Mouse (Mus musculus): ENCODE data around the gene Wipf2. TPM values are rescaled to one million over a fixed set of nuclear protein-coding genes. Genes with fewer than 3 reads are reported as not detected.
"Not testable (repeated sequence)": the region's sequence is repeated elsewhere in the genome, so short reads cannot be mapped to it uniquely, and the experiment has no call there.

Wipf2 gene
- total and polyA plus RNA-seq, 3 experiments = 2.1 to 7.7 (median 4.7) TPM

DNA sequence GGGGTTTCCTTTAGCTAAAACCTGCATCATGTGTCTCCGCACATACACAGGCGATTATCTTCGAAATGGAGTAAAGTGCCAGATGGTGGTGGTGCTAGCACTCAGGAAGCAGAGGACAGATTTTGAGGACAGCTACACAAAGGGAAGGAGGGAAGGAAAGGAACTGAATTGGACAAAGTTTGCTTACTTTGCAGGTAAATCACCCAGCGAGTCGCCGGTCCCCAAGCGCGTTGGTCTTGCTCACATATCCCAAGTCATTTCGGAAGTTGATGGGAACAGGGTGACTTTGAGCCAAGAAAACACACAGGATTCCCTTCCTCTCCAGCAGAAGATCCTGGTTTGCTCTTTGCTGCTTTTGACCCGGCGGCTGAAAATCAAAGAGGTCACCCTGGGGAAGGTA lies 55.6 kb downstream of the Wipf2 start:
- no peak for TF ChIP-seq MAFK (IDR thresholded peaks at IDR 0.05; ENCODE audit: insufficient replicate concordance, low read length)
- TF ChIP-seq ELF1 (IDR thresholded peaks at IDR 0.05; ENCODE audit: low read depth, low read length) = no peak
- TF ChIP-seq ZMIZ1 (IDR thresholded peaks at IDR 0.05; ENCODE audit: low read depth, low read length) = no peak
- no peak for TF ChIP-seq POLR2A (IDR thresholded peaks at IDR 0.05; ENCODE audit: low read depth, low read length)
- no peak for TF ChIP-seq MXI1 (IDR thresholded peaks at IDR 0.05; ENCODE audit: low read depth, low read length)
- TF ChIP-seq E2F4 (IDR thresholded peaks at IDR 0.05; ENCODE audit: insufficient replicate concordance, low read depth, low read length) = no peak
- TF ChIP-seq POLR2AphosphoS2 (IDR thresholded peaks at IDR 0.05; ENCODE audit: low read depth, low read length) = no peak
- no peak for TF ChIP-seq ETS1 (conservative IDR thresholded peaks at IDR 0.05; ENCODE audit: low read depth, low read length)
- no peak for TF ChIP-seq IRF4 (IDR thresholded peaks at IDR 0.05; ENCODE audit: low read depth, low read length)
- TF ChIP-seq MYC (IDR thresholded peaks at IDR 0.05; ENCODE audit: low read depth, low read length) = no peak
- no peak for TF ChIP-seq CHD2 (IDR thresholded peaks at IDR 0.05; ENCODE audit: low read length)
- no peak for TF ChIP-seq CHD1 (IDR thresholded peaks at IDR 0.05; ENCODE audit: low read depth, low read length)
- no peak for TF ChIP-seq CTCF (conservative IDR thresholded peaks at IDR 0.05 in 1 of 2, IDR thresholded peaks at IDR 0.05 in 1 of 2; ENCODE audit: low read depth in 2 of 2, low read length in 2 of 2)
- no peak overlapping the region for H3K9ac ChIP-seq (ENCODE audit: insufficient read depth, low read depth)
- H3K9me3 ChIP-seq (replicated peaks; ENCODE audit: low read length) = no peaks in the 10 kb centered on the region
- peaks cover 6 to 27% of the 10 kb centered on the region in 2 experiments for H3K4me1 ChIP-seq (ENCODE audit: control insufficient read depth in 1 of 2, insufficient read depth in 2 of 2)
- no peak for DNase-seq (ENCODE audit: extremely low read depth)
- peaks cover 2% of the 10 kb centered on the region; the same call in 1 of the 2 replicates for H3K79me2 ChIP-seq (replicated peaks; ENCODE audit: control insufficient read depth, extremely low read depth, insufficient read depth, poor library complexity, severe bottlenecking)
- no peak overlapping the region for H3K4me2 ChIP-seq (ENCODE audit: insufficient read depth, low read depth, poor library complexity, severe bottlenecking)
- no peak overlapping the region for H3K27ac ChIP-seq (ENCODE audit: insufficient read depth, low read depth)
- dilution Hi-C loops (cut with MboI; ENCODE audit: extremely low pct_ligation_motif_present, extremely low pct_unique_long_range_greater_than_20kb, low sequenced_read_pairs) = no loop called here
- H3K27me3 ChIP-seq (replicated peaks) = no peaks in the 10 kb centered on the region
- peaks cover 73 to 90% of the 10 kb centered on the region in 2 experiments for H3K36me3 ChIP-seq (replicated peaks in 1 of 2; ENCODE audit: control insufficient read depth in 1 of 2, insufficient read depth in 1 of 2, low read length in 1 of 2)
- no peak overlapping the region for H3K4me3 ChIP-seq (replicated peaks in 1 of 3; ENCODE audit: low read depth in 2 of 3, low read length in 2 of 3, poor library complexity in 1 of 3)
- in situ Hi-C loops (cut with MboI; ENCODE audit: low pct_ligation_motif_present, low pct_unique_long_range_greater_than_20kb, low sequenced_read_pairs) = loop anchor here (5.0 to 10.0 kb wide), 3 partner anchors 56 to 224 kb away; partner anchors contain the start of gene Top2a

DNA sequence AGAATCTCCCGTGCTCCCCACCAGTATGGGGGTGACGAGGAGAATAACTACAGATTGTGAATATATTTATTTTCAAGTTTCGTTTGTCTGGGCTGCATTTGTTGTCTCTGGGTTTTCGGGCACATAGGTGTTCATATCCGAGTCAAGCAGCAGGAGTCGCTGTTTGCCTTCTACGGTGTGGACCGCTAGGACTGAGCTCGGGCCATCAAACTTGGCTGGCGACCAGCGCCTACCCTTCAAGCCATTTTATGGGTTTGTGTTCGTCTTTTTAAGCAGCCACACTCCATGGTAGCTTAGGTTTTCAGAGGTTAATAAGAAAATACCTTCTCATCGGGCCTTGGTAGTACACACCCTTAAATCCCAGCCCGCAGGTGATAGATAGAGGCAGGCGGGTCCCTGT lies 58.4 kb downstream of the Wipf2 start:
- in situ Hi-C loops (cut with MboI; ENCODE audit: low pct_ligation_motif_present, low pct_unique_long_range_greater_than_20kb, low sequenced_read_pairs); H3K4me2 ChIP-seq (ENCODE audit: insufficient read depth, low read depth, poor library complexity, severe bottlenecking); H3K27ac ChIP-seq (ENCODE audit: insufficient read depth, low read depth); H3K9ac ChIP-seq (ENCODE audit: insufficient read depth, low read depth); H3K79me2 ChIP-seq (replicated peaks; ENCODE audit: control insufficient read depth, extremely low read depth, insufficient read depth, poor library complexity, severe bottlenecking); DNase-seq (ENCODE audit: extremely low read depth); H3K27me3 ChIP-seq (replicated peaks); H3K4me3 ChIP-seq (replicated peaks in 1 of 3; ENCODE audit: low read depth in 2 of 3, low read length in 2 of 3, poor library complexity in 1 of 3); dilution Hi-C loops (cut with MboI; ENCODE audit: extremely low pct_ligation_motif_present, extremely low pct_unique_long_range_greater_than_20kb, low sequenced_read_pairs); H3K9me3 ChIP-seq (replicated peaks; ENCODE audit: low read length): not testable (repeated sequence)
- TF ChIP-seq SMC3 (IDR thresholded peaks at IDR 0.05; ENCODE audit: low read depth, low read length) = peak; percentile 36
- TF ChIP-seq RAD21 (IDR thresholded peaks at IDR 0.05; ENCODE audit: low read depth, low read length) = peak; percentile 35
- peak in 1 of 2 experiments; percentile 44; a peak in 2 of 4 replicates for TF ChIP-seq CTCF (conservative IDR thresholded peaks at IDR 0.05 in 1 of 2, IDR thresholded peaks at IDR 0.05 in 1 of 2; ENCODE audit: low read depth in 2 of 2, low read length in 2 of 2)
- H3K4me1 ChIP-seq (ENCODE audit: control insufficient read depth in 1 of 2, insufficient read depth in 2 of 2) = peaks cover 20 to 54% of the 10 kb centered on the region in 2 experiments
- H3K36me3 ChIP-seq (replicated peaks in 1 of 2; ENCODE audit: control insufficient read depth in 1 of 2, insufficient read depth in 1 of 2, low read length in 1 of 2) = peaks cover 56 to 80% of the 10 kb centered on the region in 2 experiments
